Mouse (Mus musculus) adrenal gland (tissue): ENCODE results near the gene Accsl.

Experiments used
- intact Hi-C: fragments of 180-260 bp; cut with DNase I; formaldehyde crosslinking; loops from one replicate; pipeline ENCODE4 v1.15.1; 2025

The Accsl gene

DNA sequence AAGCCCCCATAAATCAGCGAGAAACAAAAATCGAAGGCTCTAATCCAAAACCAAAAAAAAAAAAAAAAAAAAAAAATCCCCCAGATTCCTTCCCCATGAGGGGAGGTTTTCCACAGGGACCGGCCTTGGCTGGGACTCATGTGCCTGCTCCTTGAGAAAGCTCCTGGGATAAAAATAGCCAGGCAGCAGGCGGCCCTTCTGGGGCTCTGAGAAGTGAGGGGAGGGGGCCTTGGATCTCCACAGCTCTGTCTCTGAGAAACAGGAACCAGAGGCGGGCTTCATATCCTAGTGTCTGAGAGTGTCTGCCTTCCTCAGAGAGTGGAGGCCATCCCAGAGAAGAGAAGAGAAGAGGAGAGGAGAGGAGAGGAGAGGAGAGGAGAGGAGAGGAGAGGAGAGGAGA lies 8.0 kb upstream of the Accsl start:
- intact Hi-C loops = no loop called here

DNA sequence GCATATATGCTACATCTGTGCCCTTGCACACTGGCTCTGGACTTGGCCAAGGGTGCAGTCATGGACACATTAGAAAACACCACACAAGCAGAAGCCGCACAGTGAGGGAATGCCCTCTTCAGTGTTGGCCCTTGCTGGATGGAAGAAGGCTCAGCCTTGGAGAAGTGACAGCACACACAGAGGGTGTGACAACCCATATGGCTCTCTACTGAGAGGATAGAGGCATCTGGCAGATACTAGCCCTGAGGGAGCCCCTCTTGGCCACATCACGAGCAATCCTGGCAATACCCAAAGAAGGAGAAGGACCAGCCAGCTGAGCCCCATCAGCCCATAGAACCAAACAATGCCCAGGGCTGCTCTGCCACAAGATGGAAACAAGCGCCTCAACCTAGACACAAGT lies 5.6 kb upstream of the Accsl start:
- intact Hi-C loops = loop anchor here (5.0 kb wide), 1 partner anchor 73 kb away; no protein-coding TSS in a partner anchor

DNA sequence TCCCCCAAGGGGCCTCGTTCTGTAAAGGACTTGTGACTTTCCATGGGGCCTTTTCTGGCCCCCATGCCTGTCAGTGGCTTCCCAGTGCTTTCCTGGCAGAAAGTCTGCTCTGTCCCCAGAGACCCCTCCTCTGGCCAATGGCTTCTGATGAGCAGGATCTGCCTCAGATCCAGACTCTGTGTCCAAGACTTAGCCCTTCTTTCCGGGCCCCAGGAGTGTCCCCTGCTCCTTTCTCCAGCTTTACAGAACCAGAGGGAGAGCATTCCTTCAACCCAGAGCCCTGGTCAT lies 5.2 kb upstream of the Accsl start:
- intact Hi-C loops = loop anchor here (5.0 kb wide), 1 partner anchor 73 kb away; no protein-coding TSS in a partner anchor

DNA sequence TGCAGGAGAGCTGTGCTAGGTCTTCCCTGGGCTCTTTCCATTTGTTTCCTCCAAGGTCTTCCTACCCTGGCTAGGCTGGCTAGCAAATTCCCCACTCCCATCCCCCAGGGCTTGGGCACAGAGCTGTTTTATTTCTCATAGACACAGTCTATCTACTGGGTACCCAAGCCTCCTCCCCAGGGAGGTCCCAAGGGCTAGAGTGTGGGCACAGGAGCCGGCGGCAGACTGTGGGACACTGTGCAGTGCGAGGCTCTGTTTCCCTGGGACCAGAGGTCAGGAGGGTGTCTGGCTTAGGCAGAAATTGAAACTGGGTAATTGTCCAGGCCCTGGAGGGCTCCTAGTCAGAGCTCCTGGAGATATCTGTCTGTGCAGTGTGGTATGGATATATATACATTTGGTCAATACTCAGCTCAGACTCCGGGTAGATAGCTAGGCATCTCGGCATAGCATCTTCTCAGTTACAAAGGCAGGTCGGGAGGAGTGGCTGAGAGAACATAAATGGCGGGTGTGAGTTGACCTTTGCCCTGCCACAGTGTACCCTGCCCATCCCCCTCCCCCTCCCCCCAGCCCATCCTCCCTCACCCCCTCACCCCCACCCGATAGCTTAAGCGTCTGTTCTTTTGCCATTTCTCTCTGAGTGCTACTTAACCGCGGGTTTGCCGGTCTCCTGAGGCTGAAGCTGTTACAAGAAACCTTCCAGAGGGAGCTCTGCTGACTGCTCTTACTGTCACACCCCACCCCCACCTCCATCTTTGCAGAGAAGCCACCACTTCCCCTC lies 4.7 kb upstream of the Accsl start:
- intact Hi-C loops = loop anchor here (5.0 kb wide), 1 partner anchor 74 kb away; no protein-coding TSS in a partner anchor

DNA sequence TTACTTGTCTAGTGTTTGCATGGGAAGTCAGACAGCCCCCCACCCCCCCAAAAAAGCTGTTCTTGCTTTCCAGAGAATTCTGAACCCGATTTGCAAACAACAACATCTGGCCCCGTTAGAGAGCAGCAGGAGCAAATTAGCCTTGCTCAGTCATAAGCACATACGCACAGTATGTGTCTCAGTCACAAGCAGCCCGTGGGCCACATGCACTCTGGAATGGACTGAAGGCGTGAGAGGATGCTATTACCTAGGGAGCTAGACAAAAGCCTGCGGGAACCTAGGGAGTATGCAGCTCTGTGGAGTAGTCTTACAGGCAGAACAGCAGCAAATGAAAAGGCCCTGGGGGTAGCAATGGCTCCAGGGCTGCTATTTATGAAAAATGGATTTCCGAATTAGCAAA lies 3.3 kb upstream of the Accsl start:
- intact Hi-C loops = loop anchor here (5.0 kb wide), 1 partner anchor 75 kb away; no protein-coding TSS in a partner anchor

DNA sequence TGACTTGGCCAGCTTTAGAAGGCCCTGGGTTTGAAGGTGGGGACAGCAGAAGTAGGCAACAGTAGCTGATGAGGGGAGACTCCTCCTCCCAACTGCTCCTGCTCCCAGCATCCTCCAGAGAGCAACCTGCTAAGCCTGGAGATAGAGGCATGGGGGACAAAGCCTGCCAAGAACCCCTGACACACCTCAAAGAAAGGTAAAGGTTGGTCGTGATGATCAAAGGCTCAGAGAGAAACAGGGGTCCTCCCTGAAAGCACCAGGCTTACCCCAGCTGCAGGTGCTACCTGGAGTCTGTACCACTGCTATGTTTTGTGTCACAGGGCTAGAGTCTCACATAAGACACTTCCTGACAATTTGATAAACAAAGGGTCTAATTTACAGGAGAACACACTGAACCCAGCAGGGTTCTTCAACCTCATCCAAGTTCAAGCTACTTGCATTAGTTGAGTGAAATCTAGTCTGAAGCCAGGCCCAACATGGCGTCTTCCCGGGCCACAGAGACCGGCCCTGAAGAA lies 2.5 kb upstream of the Accsl start:
- intact Hi-C loops = loop anchor here (1.0 to 5.0 kb wide), 2 partner anchors 76 to 130 kb away; no protein-coding TSS in a partner anchor

DNA sequence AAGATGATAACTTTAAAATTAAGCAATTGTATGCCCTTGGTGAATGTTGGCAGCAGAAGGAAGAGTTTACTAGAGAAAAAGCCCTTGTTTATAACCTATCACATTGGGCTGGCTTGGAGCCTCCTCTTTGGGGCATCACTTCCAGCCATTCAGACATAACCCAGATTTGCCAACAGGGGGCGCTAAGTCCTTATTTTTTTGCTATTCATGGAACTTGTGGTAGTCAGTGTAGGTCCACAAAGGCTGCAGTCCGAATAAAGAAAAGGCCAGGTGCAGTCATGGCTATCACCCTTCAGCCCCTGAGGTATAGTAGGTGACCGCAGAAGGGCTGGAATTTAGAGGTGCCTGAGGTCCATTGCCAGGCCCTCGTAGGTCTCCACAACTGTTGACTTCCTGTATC lies 1.9 kb upstream of the Accsl start:
- intact Hi-C loops = loop anchor here (1.0 to 5.0 kb wide), 2 partner anchors 76 to 130 kb away; no protein-coding TSS in a partner anchor

DNA sequence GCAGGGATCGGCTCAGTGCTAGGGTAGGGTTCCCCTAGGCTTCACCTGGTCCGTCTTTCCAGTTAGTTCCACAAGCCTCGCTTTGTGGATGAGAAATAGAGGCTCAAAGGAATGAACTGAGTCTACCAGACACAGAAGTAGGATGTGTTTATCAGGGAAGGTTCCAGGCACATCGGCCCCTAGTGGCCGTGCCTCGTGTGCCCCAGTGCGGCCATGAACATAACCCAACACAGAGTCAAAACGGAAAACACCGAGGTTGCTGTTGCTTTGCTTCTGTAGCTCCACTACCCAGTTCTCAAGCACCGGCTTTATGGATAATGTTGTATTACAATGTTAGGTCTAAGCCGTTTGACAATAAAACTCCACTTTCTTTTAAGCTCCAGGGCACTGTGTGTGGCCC lies 391 bp downstream of the Accsl start:
- intact Hi-C loops = no loop called here

DNA sequence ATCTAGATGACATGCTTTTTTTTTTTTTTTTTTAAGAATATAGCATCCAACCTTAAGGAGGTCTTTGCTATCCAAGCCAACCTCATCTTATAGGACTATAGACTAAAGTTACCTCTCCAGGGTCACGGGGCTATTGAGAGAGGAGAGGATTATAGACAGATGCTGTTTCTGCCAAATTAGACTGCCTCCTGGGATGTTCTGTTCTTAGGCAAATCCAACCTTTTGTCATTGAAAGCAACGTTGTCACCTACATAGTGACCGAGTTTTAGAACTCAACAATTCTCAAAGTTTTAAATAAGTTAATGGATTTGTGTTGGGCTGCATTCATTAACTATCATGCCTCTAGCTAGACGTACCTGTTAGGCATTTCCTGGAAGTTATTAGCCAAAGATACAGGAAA lies 5.7 kb downstream of the Accsl start:
- intact Hi-C loops = no loop called here

DNA sequence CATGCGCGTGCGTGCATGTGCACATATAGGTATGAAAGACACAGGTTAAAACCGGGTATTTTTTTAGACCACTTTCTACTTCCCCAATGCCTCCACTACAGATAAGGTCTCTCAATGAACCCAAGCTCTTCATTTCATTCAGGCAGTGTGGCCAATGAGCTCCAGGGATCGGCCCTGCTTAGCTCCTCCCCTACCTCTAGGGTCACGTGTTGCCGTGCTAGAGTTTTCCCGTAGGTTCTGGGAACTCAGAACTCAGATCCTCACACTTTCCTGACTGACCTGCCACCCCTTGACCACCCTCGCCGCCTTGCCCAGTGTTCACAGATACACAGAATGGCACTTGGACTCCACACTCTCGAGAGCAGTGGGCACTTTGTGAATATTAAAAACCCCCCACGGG lies 10.1 kb downstream of the Accsl start:
- intact Hi-C loops = no loop called here

DNA sequence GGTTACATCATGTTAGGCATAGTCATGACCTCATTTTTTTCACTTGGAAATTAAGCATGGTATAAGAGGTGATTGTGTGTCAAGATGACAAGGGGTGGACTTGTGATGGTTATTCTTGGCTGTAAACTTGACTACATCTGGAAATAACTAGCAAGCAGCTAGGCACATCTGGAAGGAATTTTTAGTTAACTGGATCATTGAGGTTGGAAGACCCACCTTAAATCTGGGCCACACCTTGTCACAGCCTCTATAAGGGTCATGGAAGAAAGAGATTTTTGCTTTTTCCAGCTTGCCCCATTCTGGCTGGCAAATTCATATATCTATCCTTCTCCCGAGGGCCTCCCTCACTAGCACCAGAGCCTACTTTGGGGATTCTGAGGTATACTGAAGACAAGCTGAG lies 17.7 kb downstream of the Accsl start:
- intact Hi-C loops = no loop called here

DNA sequence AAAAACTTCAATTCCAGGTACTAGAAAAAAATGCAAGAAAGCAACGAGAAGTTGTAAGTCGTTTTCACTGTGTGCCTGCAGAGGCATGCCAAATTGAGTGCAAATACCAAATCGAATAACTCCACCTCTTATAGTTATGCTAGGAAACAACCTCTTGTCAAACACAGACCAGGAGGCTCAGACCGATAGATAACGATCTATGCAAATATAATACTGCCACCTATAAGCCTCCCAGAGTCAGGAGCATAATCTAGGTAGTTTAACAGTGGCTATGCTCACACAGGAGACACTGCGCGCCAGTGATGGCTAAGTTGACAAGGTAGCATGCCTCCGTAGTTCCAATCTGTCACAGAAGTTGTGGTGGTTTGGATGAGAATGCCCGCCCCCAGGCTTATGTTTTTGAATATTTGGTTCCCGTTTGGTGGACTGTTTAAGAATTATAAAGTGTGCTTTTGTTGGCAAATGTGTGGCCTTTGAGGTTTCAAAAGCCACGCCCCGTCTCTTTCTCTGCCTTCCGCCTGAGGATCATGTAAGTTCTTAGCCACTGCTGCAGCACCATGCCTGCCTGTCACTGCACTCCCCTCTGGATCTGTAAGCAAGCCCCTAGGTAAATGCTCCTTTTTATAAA lies 18.5 kb downstream of the Accsl start:
- intact Hi-C loops = no loop called here

DNA sequence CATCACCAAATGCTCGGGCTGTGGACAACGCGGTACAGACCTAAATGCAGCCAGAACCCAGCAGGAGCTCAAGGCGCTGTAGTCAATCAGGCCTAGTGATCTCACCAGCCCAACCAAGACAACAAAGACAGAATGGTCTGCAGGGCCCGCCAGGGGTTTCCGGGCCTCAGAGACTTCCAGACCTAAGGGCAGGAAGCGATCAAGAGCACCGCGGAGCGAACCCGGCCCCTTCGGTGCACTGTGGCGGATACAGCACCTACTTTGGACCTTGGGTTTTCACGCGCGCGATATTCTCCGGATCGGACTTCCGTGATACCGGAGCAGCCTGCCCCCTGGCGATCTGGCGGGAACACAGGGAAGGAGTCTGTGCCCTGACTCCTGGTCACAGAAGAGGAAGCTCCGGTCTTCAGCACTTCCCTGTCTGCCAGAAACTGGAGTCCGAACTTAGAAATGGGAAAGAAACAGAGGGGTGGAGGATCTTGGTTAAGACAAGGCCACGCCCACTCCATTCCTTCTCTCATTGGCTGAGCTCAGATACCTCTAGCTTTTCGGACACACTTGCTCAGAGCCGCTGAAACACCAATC lies 19.4 kb downstream of the Accsl start, which contains the start of gene Accs:
Accs (minus strand) TSS at position 439 of the 585 bp plus-strand sequence.
- intact Hi-C loops = no loop called here

DNA sequence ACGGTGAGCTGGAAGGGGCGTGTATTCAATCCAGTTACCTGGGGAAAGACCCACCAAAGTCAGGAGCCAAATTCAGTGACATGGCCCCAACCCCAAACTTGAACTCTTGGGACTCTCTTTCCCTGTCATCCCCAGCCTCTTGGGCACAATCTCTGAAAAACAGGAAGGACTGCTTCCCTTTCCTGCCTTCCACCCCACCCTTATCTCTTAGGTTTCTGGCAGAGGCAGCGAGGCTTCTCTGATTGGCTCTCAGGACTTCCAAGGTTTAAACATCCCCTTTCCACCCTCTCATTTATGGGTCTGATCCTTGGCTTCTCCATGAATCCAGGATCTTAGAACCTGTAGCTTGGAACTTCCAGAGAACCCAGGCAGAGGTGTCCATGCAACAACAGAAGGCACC lies 27.6 kb downstream of the Accsl start:
- intact Hi-C loops = no loop called here

DNA sequence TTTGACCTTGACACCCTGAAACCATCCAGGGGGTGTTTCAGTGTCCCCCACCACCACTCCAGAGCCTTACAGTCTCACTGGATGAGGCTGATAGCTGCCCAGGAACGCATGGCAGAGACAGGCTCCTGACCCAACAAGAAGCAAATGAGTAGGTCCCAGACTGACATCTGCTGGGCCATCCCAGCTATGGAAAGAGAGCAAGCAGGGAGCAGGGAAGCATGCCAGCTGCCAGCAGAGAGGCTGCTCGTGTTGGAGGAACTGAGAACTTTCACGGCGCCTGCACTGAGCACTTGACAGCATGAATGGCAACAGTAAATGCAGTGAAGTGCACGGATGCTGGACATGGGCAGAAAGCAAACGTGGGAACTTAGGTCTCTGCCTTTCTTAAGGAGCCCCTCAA lies 28.8 kb downstream of the Accsl start:
- intact Hi-C loops = no loop called here

DNA sequence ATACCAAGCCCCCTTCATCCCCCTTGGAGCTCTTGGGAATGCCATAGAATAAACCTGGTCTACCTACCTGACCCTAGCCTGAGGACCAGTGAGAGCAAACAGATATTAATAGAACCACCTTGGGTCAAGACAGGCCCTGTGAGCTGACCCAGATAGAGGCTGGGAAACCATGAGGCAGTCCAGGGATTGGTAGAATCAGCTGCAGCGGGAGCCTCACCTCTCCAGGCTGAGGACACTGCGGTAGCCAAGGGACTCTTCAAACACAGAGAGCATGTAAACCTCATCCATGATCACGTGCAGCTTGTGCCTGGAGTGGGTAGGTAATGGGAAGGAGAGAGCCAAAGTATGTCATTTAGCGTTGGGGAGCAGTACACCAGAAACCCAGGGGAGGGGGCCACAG lies 30.0 kb downstream of the Accsl start:
- intact Hi-C loops = no loop called here

DNA sequence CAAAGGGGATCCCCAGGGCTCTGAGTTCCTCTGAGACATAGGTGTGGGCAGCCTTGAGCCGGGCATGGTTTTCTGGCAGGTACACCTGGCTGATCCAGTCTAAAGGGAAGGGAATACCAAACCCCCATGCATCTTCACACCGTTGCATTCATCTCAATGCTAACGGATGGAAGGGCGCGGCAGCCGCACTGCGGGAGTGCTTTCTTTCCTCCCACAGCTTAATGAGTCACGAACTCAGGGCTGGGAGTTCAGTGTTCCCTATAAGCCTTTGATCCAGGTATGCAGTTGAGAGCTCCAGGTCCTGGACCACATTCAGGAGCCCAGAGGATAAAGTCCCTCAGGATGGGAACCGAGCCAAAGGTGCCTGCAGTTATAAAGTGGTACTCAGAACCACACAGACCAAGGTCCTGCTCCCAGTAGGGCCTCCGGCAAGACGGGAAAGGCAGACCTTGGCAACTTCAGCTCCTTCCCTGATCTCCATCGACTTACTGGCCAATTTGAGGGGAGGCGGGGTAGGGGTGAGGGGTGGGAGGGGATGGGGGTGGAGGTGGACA lies 32.6 kb downstream of the Accsl start:
- intact Hi-C loops = no loop called here

DNA sequence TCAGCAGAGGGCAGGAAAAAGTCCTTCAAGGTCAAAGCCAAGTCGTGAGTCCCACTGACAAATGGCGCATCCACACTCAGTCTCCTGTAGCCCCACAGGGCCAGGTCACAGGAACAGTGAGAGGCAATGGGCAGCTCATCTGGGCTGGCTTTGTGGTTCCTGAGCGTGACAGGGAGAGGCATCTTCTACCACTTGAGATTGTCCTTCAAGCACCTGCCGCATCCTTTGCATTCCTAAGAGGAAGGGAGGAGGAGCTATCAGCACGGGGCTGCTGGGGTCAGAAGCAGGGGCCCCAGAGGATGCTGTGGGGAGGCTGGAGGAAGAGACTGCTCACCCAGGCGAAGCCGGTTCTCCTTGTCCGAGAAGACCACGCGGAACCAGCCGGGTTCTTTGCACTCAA lies 33.4 kb downstream of the Accsl start:
- intact Hi-C loops = no loop called here

DNA sequence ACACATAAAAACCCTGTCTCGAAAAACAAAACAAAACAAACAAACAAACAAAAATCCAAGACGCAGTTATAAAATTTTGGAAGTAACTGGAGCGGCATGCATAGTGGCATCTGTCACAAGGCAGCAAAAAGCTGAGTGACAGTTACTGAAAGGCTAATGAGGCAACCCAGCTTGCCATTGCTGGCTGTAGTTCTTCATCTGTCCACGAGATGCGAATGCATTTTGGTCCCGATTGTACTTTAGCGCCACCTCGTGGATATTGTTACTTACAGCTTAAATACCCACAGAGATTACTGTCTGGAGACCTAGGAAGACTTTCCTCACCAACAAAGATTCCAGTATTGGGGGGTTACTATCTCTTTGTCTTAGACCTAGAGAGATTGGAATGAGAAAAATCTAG lies 45.4 kb downstream of the Accsl start:
- intact Hi-C loops = no loop called here

DNA sequence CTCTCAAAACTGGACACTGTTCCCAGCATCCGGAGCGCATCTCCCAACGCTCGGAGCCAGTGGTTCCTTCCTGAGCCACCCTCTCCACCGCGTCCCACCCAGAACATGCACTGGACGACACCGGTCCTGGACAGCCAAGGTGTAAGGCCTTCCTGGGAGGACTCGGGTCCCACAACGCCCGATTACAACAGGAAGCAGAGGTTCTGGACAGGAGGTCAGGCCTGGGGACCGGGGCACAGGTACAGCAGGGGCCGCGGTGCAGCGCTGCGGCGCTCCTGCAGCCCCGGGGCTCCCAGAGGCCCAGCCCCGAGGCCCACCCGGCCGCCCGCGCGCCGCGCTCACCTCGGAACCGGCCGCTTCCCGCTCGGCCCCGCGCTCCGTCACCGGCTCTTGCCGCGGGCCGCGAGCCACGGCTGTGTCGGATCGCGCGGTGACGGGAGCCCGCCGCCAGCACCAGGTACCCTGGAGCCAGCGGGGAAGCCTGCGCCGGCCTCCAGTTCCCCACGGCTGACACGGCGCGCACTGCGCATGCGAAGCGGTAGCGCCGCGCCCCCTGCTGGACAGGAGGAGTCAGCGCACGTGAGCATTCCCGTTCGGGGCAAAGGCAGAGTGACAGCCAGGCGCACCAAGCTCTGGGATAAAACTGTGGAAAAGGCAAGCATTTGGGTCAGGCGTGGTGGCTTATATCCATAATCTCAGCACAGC lies 46.8 kb downstream of the Accsl start, which contains the start of gene Ext2:
Ext2 (minus strand) TSS at position 524 of the 705 bp plus-strand sequence.
- intact Hi-C loops = no loop called here

DNA sequence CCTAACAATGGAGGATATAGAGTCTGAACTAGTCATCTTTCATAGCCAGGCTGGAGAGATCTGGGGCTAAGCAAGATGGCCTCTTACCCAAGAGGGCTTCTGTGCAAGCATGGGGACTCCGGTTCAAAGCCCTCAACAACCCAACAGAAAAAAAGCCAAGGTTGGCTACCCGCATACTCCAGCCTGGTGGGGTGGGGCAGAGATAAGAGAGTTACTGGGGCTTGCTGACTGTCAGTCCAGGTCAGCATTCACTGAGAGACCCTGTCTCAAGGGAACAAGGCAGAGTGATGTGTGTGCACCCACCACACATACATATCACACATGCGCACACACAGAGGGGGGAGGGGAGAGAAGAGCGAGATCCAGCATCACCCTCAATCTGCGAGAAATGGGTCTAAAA lies 51.2 kb downstream of the Accsl start:
- intact Hi-C loops = loop anchor here (10.0 kb wide), 1 partner anchor 343 kb away; no protein-coding TSS in a partner anchor
